Mouse (Mus musculus): ENCODE data around the gene Sh3bgrl2.
"Not testable (repeated sequence)": the region's sequence is repeated elsewhere in the genome, so short reads cannot be mapped to it uniquely, and the experiment has no call there.

Sh3bgrl2 gene

GRCm38 (mm10) chr9:83547830-83548689 is at the start of gene Sh3bgrl2:
TSS of gene Sh3bgrl2 (plus strand) at chr9:83548327.
- DNase-seq (ENCODE audit: low read depth): no peak

GRCm38 (mm10) chr9:83519081-83519480 is 29.0 kb upstream of the Sh3bgrl2 start:
- not testable (repeated sequence) for DNase-seq (ENCODE audit: low read depth)

GRCm38 (mm10) chr9:83519510-83520155 is 28.5 kb upstream of the Sh3bgrl2 start:
- no peak for DNase-seq (ENCODE audit: low read depth)

GRCm38 (mm10) chr9:83527341-83528060 is 20.6 kb upstream of the Sh3bgrl2 start:
- no peak for DNase-seq (ENCODE audit: low read depth)

- no peak for DNase-seq (ENCODE audit: low read depth)
Measured at GRCm38 (mm10) chr9:83533044-83533769, 14.9 kb upstream of the Sh3bgrl2 start.

GRCm38 (mm10) chr9:83536959-83537358 is 11.2 kb upstream of the Sh3bgrl2 start:
- DNase-seq (ENCODE audit: low read depth): no peak

GRCm38 (mm10) chr9:83537510-83537909 is 10.6 kb upstream of the Sh3bgrl2 start:
- DNase-seq (ENCODE audit: low read depth): no peak

- no peak for DNase-seq (ENCODE audit: low read depth)
Measured at GRCm38 (mm10) chr9:83537921-83538536, 10.1 kb upstream of the Sh3bgrl2 start.

- DNase-seq (ENCODE audit: low read depth): no peak
Measured at GRCm38 (mm10) chr9:83539809-83540491, 8.2 kb upstream of the Sh3bgrl2 start.

- DNase-seq (ENCODE audit: low read depth): no peak
Measured at GRCm38 (mm10) chr9:83540492-83540857, 7.7 kb upstream of the Sh3bgrl2 start.

GRCm38 (mm10) chr9:83540975-83541374 is 7.2 kb upstream of the Sh3bgrl2 start:
- no peak for DNase-seq (ENCODE audit: low read depth)

GRCm38 (mm10) chr9:83545240-83545639 is 2.9 kb upstream of the Sh3bgrl2 start:
- no peak for DNase-seq (ENCODE audit: low read depth)

GRCm38 (mm10) chr9:83546316-83546715 is 1.8 kb upstream of the Sh3bgrl2 start:
- DNase-seq (ENCODE audit: low read depth): no peak

GRCm38 (mm10) chr9:83547229-83547628 is 898 bp upstream of the Sh3bgrl2 start:
- DNase-seq (ENCODE audit: low read depth): no peak

- no peak for DNase-seq (ENCODE audit: low read depth)
Measured at GRCm38 (mm10) chr9:83549866-83550265, 1.7 kb downstream of the Sh3bgrl2 start.

- no peak for DNase-seq (ENCODE audit: low read depth)
Measured at GRCm38 (mm10) chr9:83551116-83551515, 3.0 kb downstream of the Sh3bgrl2 start.

- no peak for DNase-seq (ENCODE audit: low read depth)
Measured at GRCm38 (mm10) chr9:83551632-83552031, 3.5 kb downstream of the Sh3bgrl2 start.

- no peak for DNase-seq (ENCODE audit: low read depth)
Measured at GRCm38 (mm10) chr9:83555580-83555979, 7.5 kb downstream of the Sh3bgrl2 start.

GRCm38 (mm10) chr9:83556236-83556635 is 8.1 kb downstream of the Sh3bgrl2 start:
- no peak for DNase-seq (ENCODE audit: low read depth)

- peak; percentile 14 for DNase-seq (ENCODE audit: low read depth)
Measured at GRCm38 (mm10) chr9:83556780-83557771, 8.9 kb downstream of the Sh3bgrl2 start.
